Mouse (Mus musculus): Measurements from ENCODE around the gene Kctd19. TPM values are rescaled to one million over a fixed set of nuclear protein-coding genes. Genes with fewer than 3 reads are reported as not detected.

The Kctd19 gene
- polyA plus RNA-seq, 1 experiment from 2014 or later, result not detected

DNA sequence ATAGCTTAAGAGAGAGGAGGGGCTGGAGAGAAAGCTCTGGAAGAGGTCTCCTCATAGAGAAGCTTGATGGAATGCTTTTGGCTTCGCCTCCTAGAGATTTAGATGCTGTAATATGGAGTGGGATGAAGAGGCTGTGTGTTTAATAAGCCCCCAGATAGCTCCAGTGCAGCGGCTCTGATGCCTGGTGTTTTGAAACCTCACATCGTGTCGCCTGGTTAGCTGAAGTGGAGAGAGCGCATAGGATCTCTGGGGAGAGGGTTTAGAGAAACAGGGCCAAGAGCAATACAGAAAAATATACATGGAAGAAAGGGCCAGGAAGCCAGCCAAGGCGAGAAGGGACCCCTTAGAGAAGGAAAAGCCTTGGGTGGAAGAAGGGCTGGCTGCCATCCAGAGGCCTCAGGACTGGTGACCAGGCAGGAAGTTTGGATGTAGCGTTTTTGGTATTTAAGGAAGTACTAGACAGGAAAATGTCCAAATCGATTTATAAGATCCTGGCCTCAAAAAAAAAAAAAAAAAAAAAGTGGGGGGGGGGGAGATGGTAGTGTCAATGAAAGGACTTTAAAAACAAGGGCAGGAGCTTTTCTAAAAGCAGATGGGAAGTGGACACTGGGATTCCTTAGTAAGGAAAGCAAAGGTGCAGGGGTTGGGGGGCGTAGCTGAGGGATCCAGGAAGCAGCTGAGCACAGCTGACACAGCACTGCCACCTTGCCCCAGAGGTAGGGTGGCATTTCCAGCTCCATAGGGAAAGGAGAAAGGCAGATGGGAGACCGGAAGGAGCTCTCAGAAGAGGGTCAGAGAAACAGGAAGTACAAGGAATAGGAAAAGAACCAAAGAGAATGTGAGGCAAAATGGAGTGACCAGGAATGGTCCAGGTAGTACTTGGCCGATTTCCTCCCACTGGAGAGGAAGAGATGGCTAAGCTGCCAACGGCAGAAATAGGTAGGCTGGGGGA lies 51.3 kb downstream of the Kctd19 start:
- H3K4me2 ChIP-seq (ENCODE audit: low read depth, low read length, severe bottlenecking), result no peak overlapping the region
- H3K27me3 ChIP-seq (ENCODE audit: control insufficient read depth, insufficient read depth, low read length), result no peaks in the 10 kb centered on the region
- H3K9ac ChIP-seq (ENCODE audit: low read length), result no peak overlapping the region
- H3K4me3 ChIP-seq (ENCODE audit: low read depth, low read length), result no peak overlapping the region
- DNase-seq (ENCODE audit: low spot score) (no peak), ATAC-seq (replicated peaks; ENCODE audit: low FRiP score) (no peak)
- no peaks in the 10 kb centered on the region for H3K4me1 ChIP-seq (replicated peaks; ENCODE audit: control insufficient read depth, insufficient read depth, low read length)
- no peaks in the 10 kb centered on the region for H3K9me3 ChIP-seq (ENCODE audit: control insufficient read depth, low read length)
- H3K36me3 ChIP-seq (ENCODE audit: control insufficient read depth, insufficient read depth, low read length), result no peaks in the 10 kb centered on the region; the same call in 1 of the 2 replicates
- WGBS, result 85% methylated on average over 12 of the region's 12 CpGs
- no peak overlapping the region for H3K27ac ChIP-seq (ENCODE audit: low read depth, low read length)

DNA sequence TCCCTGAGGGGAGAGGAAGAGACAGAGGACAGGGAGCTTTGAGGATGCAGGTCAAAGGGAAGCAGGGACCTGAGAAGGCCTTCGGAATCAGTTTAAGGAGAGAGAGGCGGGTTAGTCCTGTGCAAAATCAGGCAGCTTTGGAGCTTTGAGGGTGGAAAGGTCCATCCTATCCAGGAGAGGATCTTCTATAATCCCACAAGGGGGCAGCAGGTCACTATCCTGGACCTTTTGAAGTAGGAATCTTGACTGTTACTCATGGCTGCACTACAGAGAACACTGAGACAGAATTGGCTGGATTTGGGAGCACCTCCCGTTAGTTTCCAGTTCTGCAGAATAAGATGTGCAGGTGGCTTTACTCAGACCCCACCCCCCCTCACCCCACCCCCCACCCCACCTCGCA lies 53.7 kb downstream of the Kctd19 start:
- Histone ChIP-seq H3K4me3 (ENCODE audit: low read depth, low read length) (no peak overlapping the region), H3K4me2 (ENCODE audit: low read depth, low read length, severe bottlenecking) (no peak overlapping the region), H3K4me1 (replicated peaks; ENCODE audit: control insufficient read depth, insufficient read depth, low read length) (no peaks in the 10 kb centered on the region), H3K9ac (ENCODE audit: low read length) (no peak overlapping the region), H3K36me3 (ENCODE audit: control insufficient read depth, insufficient read depth, low read length) (no peaks in the 10 kb centered on the region; the same call in 1 of the 2 replicates), H3K27ac (ENCODE audit: low read depth, low read length) (no peak overlapping the region), H3K9me3 (ENCODE audit: control insufficient read depth, low read length) (no peaks in the 10 kb centered on the region), H3K27me3 (ENCODE audit: control insufficient read depth, insufficient read depth, low read length) (no peaks in the 10 kb centered on the region)
- DNase-seq (ENCODE audit: low spot score) (no peak), ATAC-seq (replicated peaks; ENCODE audit: low FRiP score) (no peak)
- 42% methylated on average over 4 of the region's 4 CpGs for WGBS

DNA sequence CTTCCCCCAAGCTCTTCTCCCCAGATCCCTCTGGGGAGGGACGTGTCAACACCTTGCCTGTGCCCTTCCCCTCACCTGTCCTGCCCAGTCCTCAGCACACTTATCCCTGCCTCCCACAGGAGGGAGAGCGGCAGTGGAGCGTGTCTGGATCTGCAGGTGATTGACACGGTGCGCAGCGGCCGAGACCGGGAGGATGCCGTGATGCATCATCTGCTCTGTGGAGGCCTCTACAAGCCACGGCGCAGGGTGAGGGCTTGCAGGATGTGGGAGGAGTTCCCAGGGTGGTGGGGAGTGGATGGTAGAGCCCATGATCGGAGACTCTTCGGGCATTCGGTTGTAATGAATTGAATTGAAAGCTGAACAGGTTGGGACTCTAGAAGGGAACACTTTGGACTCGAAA lies 54.1 kb downstream of the Kctd19 start:
- no peak for ATAC-seq (replicated peaks; ENCODE audit: low FRiP score)
- H3K9ac ChIP-seq (ENCODE audit: low read length), result no peak overlapping the region
- H3K9me3 ChIP-seq (ENCODE audit: control insufficient read depth, low read length), result no peaks in the 10 kb centered on the region
- no peak for DNase-seq (ENCODE audit: low spot score)
- H3K27me3 ChIP-seq (ENCODE audit: control insufficient read depth, insufficient read depth, low read length), result no peaks in the 10 kb centered on the region
- no peak overlapping the region for H3K27ac ChIP-seq (ENCODE audit: low read depth, low read length)
- 74% methylated on average over 15 of the region's 15 CpGs for WGBS
- no peak overlapping the region for H3K4me2 ChIP-seq (ENCODE audit: low read depth, low read length, severe bottlenecking)
- no peaks in the 10 kb centered on the region for H3K4me1 ChIP-seq (replicated peaks; ENCODE audit: control insufficient read depth, insufficient read depth, low read length)
- no peak overlapping the region for H3K4me3 ChIP-seq (ENCODE audit: low read depth, low read length)
- no peaks in the 10 kb centered on the region; the same call in 1 of the 2 replicates for H3K36me3 ChIP-seq (ENCODE audit: control insufficient read depth, insufficient read depth, low read length)

DNA sequence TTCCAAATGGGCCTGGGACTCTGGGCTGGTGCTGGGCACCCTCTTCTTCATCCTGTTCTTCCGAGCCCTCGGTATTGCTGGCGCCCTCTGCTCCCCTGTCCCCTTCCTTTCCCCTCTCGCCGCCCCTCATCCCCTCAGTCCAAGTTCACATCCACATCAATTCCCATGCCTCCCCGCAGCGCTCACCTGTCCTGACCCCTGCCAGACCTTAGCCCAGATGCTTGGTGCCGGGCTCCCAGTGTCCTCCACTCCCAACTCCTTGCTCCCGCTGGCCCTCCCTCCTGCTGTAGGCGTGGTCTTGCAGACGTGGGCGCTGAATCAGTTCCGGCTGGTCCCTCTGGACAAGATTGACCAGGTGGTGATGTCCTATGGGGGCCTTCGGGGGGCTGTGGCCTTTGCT lies 56.6 kb downstream of the Kctd19 start:
- no peaks in the 10 kb centered on the region for H3K4me1 ChIP-seq (replicated peaks; ENCODE audit: control insufficient read depth, insufficient read depth, low read length)
- H3K9me3 ChIP-seq (ENCODE audit: control insufficient read depth, low read length), result no peaks in the 10 kb centered on the region
- no peak overlapping the region for H3K9ac ChIP-seq (ENCODE audit: low read length)
- H3K4me3 ChIP-seq (ENCODE audit: low read depth, low read length), result no peak overlapping the region
- no peaks in the 10 kb centered on the region for H3K27me3 ChIP-seq (ENCODE audit: control insufficient read depth, insufficient read depth, low read length)
- WGBS, result 84% methylated on average over 14 of the region's 14 CpGs
- H3K4me2 ChIP-seq (ENCODE audit: low read depth, low read length, severe bottlenecking), result no peak overlapping the region
- H3K27ac ChIP-seq (ENCODE audit: low read depth, low read length), result no peak overlapping the region
- ATAC-seq (replicated peaks; ENCODE audit: low FRiP score) (no peak), DNase-seq (ENCODE audit: low spot score) (no peak)
- no peaks in the 10 kb centered on the region; the same call in 1 of the 2 replicates for H3K36me3 ChIP-seq (ENCODE audit: control insufficient read depth, insufficient read depth, low read length)

DNA sequence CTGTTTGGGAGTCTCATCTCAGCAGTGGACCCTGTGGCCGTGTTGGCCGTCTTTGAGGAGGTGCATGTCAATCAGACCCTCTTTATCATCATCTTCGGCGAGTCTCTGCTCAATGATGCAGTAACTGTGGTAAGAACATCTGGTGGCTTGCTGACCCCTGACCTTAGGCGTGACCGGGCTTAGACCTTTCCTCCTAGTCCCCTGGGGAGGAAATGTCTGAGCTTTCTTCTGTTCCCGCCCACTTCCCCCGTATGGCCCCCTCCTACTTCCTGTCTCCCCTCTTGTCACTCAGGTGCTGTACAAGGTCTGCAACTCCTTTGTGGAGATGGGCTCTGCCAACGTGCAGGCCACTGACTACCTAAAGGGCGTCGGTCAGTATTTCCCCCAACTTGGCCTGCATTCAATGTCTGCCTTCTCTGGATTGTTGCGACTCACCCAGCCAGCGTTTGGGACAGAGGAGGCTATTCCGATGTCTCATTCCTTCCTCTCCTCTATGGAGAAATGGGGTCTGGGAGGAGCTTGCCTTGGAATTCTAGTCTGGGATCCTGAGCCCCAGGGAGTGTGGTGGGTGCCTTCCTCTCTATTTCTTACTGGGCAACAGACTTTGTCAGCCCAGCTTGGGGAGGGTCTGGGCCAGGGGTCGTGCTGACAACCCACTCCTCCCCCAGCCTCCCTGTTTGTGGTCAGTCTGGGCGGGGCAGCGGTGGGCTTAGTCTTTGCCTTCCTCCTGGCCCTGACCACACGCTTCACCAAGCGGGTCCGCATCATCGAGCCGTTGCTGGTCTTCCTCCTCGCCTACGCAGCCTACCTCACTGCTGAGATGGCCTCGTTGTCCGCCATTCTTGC lies 57.9 kb downstream of the Kctd19 start:
- no peak overlapping the region for H3K4me3 ChIP-seq (ENCODE audit: low read depth, low read length)
- no peaks in the 10 kb centered on the region for H3K27me3 ChIP-seq (ENCODE audit: control insufficient read depth, insufficient read depth, low read length)
- 79% methylated on average over 26 of the region's 26 CpGs for WGBS
- no peak for ATAC-seq (replicated peaks; ENCODE audit: low FRiP score)
- no peaks in the 10 kb centered on the region for H3K9me3 ChIP-seq (ENCODE audit: control insufficient read depth, low read length)
- no peaks in the 10 kb centered on the region for H3K4me1 ChIP-seq (replicated peaks; ENCODE audit: control insufficient read depth, insufficient read depth, low read length)
- no peak overlapping the region for H3K27ac ChIP-seq (ENCODE audit: low read depth, low read length)
- DNase-seq (ENCODE audit: low spot score), result no peak
- no peak overlapping the region for H3K4me2 ChIP-seq (ENCODE audit: low read depth, low read length, severe bottlenecking)
- no peaks in the 10 kb centered on the region; the same call in 1 of the 2 replicates for H3K36me3 ChIP-seq (ENCODE audit: control insufficient read depth, insufficient read depth, low read length)
- H3K9ac ChIP-seq (ENCODE audit: low read length), result no peak overlapping the region; the same call in 1 of the 2 replicates

DNA sequence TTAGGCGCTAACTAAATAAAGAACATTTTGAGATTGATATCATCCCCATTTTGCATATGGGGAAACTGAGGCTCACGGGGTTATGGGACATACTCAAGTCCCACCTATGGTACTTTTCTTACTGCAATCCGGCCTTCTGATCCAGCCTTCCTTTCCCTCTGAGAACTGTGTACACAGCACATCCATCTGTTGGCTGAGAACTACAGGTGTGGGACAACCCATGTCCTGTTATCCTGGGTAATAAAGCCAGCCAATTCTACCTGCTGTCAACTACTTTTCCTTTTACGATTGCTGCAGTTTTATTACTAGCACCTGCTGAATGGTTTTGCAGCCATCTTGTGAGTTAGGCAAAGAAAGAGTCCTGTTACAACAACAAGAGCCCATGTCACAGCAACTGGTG lies 58.8 kb downstream of the Kctd19 start:
- H3K4me1 ChIP-seq (replicated peaks; ENCODE audit: control insufficient read depth, insufficient read depth, low read length), result no peaks in the 10 kb centered on the region
- no peaks in the 10 kb centered on the region for H3K27me3 ChIP-seq (ENCODE audit: control insufficient read depth, insufficient read depth, low read length)
- no peak overlapping the region for H3K4me2 ChIP-seq (ENCODE audit: low read depth, low read length, severe bottlenecking)
- no peak overlapping the region for H3K4me3 ChIP-seq (ENCODE audit: low read depth, low read length)
- H3K9me3 ChIP-seq (ENCODE audit: control insufficient read depth, low read length), result no peaks in the 10 kb centered on the region
- H3K9ac ChIP-seq (ENCODE audit: low read length), result no peak overlapping the region
- ATAC-seq (replicated peaks; ENCODE audit: low FRiP score) (no peak), DNase-seq (ENCODE audit: low spot score) (no peak)
- H3K36me3 ChIP-seq (ENCODE audit: control insufficient read depth, insufficient read depth, low read length), result no peaks in the 10 kb centered on the region; the same call in 1 of the 2 replicates
- no peak overlapping the region for H3K27ac ChIP-seq (ENCODE audit: low read depth, low read length)
- 90% methylated on average over 4 of the region's 4 CpGs for WGBS

DNA sequence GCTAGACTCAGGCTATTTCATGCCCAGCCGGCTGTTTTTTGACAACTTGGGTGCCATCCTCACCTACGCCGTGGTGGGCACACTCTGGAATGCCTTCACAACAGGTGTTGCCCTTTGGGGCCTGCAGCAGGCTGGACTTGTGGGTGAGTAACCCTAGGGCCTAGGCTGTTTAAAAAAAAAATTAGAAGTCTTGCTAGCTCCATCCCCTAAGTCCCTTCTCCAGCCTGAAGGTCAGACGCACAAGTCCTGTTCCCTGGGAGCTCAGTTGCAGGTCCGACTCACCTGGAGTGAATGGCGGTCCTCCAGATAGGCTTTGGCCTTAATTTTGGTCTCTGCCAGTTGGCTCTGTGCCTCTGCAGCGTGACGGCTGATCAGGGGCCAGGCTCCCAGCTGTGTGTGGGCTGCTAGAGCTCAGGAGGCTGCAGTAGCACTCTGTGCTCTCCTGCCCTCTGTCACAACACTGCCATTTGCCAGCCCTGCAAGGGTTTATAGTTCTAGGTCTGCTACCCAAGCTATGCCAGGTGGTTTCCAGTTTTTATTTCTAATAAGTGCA lies 59.6 kb downstream of the Kctd19 start:
- no peak for ATAC-seq (replicated peaks; ENCODE audit: low FRiP score)
- no peak overlapping the region for H3K9ac ChIP-seq (ENCODE audit: low read length)

DNA sequence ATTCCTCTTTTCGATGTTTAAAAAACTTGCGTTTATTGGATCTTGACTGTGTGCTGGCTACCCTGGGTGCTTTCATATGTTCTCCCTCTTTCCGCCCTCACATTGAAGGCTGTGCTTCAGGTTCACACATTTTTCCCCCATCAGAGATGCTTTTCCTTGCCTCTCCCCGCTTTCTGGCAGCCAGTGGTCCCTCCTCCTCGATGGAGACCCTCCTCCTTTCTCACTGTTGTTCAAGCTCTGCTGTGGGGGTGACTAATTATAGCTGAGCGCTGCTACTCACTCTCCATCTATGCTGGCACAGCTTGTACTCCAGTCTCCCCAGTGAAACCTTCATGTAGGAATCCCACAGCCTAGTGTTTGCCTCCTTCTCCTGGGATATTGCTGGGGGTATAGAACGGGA lies 63.1 kb downstream of the Kctd19 start:
- peak overlapping the region; percentile 63; the same call in 1 of the 2 replicates for H3K4me3 ChIP-seq (ENCODE audit: low read depth, low read length)
- H3K9ac ChIP-seq (ENCODE audit: low read length), result peak overlapping the region; percentile 80; the same call in 1 of the 2 replicates
- ATAC-seq (replicated peaks; ENCODE audit: low FRiP score), result no peak

More for the DNA sequence above, 59.6 kb downstream of the Kctd19 start:
- Histone ChIP-seq H3K36me3 (ENCODE audit: control insufficient read depth, insufficient read depth, low read length) (no peaks in the 10 kb centered on the region; the same call in 1 of the 2 replicates), H3K27me3 (ENCODE audit: control insufficient read depth, insufficient read depth, low read length) (no peaks in the 10 kb centered on the region), H3K27ac (ENCODE audit: low read depth, low read length) (no peak overlapping the region), H3K4me1 (replicated peaks; ENCODE audit: control insufficient read depth, insufficient read depth, low read length) (peaks cover under 1% of the 10 kb centered on the region; the same call in 1 of the 2 replicates), H3K4me3 (ENCODE audit: low read depth, low read length) (no peak overlapping the region), H3K9me3 (ENCODE audit: control insufficient read depth, low read length) (no peaks in the 10 kb centered on the region), H3K4me2 (ENCODE audit: low read depth, low read length, severe bottlenecking) (no peak overlapping the region)
- no peak for DNase-seq (ENCODE audit: low spot score)
- WGBS, result 81% methylated on average over 8 of the region's 8 CpGs

More for the DNA sequence above, 63.1 kb downstream of the Kctd19 start:
- no peaks in the 10 kb centered on the region for H3K27me3 ChIP-seq (ENCODE audit: control insufficient read depth, insufficient read depth, low read length)
- H3K36me3 ChIP-seq (ENCODE audit: control insufficient read depth, insufficient read depth, low read length), result no peaks in the 10 kb centered on the region
- H3K4me2 ChIP-seq (ENCODE audit: low read depth, low read length, severe bottlenecking), result peak overlapping the region; percentile 78; the same call in 1 of the 2 replicates
- DNase-seq (ENCODE audit: low spot score), result peak; percentile 51
- no peak overlapping the region for H3K27ac ChIP-seq (ENCODE audit: low read depth, low read length)
- WGBS, result 45% methylated on average over 7 of the region's 7 CpGs
- H3K4me1 ChIP-seq (replicated peaks; ENCODE audit: control insufficient read depth, insufficient read depth, low read length), result peaks cover 8% of the 10 kb centered on the region
- H3K9me3 ChIP-seq (ENCODE audit: control insufficient read depth, low read length), result no peaks in the 10 kb centered on the region
